Mouse (Mus musculus) A20 (cell line): Measurements from ENCODE around the gene Usp22.

Experiments
- DNase-seq: peaks from one replicate; pipeline ENCODE4 v3.0.0-alpha.2; 2011; ENCODE audit warnings: low read depth, low spot score

The Usp22 gene

DNA sequence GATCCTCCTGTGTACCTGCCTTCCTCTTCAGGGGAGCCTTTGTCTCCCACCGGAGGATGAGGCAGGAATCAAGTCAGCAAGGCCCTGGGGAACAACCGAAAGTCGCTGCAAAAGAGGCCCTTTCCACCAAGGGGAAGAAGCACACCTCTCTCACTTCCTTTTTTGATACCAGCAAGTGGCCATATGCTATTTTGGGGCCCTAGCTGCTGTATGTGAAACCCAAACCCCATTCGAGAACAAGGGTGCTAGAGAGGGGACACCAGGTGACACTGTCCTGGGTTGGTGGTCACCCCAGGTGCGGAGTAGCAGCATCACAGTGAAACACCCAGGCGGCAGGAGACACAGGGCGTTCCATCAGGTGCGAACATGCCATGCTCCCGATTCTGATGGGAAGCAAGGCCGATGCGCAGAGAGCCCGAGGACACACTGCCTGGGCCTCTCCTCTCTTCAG is 65.9 kb downstream of the Usp22 start:
- DNase-seq: peak; percentile 93

DNA sequence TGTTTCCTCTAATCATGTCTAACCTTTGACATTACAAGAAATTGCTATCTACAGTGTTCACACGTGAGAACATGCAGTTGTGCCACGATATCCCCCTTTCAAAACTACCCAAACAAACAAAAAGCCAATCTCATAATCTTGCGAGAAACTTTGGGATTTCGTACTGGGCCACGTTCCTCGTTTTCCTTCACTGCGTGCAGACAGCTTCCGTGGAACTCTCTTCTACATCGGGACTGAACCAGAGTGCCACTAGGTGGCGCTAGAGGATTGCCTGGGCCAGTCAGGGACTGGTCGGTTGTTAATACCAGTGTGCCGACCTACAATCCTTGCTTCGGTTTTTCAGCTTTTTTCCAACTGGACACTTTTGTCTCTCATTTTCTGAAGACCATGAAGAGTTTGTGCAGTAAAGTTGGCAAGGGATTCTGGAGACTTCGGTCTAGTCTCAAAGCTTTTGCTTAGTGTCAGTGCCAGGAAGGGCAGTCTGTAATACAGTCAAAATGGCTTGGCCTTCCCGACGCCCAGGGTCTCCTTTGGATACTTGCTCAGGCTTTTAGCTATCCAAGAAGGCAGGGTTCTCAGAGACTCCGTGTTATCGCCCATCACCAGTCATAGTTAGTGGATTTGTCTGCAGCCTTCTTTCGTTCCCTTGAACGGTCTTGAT is 70.5 kb downstream of the Usp22 start:
- peak; percentile 90 for DNase-seq

DNA sequence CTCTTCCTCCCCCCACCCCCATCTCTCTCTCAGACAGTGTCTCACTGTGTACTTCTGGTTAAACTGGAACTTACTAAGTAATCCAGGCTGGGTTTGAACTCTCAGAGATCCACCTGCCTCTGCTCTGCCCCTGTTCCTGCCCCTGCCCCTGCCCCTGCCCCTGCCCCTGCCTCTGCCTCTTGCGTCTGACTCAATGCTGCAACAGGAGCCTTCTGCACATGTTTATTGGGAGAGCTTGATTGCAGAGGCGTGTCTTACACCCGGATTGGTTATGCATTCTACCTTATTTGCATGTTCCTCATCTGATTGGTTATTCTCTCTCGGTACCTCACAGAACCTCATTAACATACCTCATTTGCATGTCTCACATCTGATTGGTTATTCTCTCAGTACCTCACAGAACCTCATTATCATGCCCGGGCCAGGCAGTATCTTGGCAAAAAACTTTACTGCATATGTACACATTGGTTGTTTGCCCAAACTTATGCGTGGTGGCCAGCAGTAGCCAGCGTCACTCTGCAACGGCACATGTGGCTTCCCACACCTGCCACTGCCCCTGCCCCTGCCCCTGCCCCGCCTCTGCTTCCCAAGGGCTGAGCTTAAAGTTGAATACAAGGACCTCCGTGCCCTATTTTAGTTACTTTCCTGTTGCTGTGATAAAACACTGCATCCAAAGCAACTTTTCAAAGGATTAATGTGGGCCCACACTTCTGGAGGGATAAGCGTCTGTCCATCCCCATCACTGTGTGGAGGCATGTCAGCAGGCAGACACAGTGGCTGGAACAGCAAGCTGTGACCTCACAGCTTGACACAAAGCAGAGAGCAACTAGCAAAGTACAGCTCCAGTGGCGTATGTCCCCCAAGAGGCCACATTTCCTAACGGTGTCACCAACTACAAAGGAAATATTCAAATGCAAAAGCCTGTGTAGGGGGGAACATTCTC is 72.2 kb downstream of the Usp22 start:
- no peak for DNase-seq
